Mouse (Mus musculus) neutrophil, adult 5-6 weeks (primary cell): Measurements from ENCODE around the gene Krt79. TPM values are rescaled to one million over a fixed set of nuclear protein-coding genes. Genes with fewer than 3 reads are reported as not detected.

Source experiments
- ATAC-seq: fragments of 151-379, 151-347 bp; 2 replicates; pipeline ENCODE4 v1.8.0; 2017; ENCODE audit warnings: mild to moderate bottlenecking, moderate TSS enrichment; ENCODE audit not compliant: insufficient number of reproducible peaks, poor library complexity, low FRiP score, severe bottlenecking; ENCODE audit errors: extremely low read depth
- total RNA-seq: library from RNA; stranded (forward); fragments of 200-1000 nt; gene quantifications from 2 replicates; pipeline ENCODE4 v1.2.3, GENCODE M21; 2017

The Krt79 gene
- total RNA-seq, 1 experiment from 2014 or later = not detected

- ATAC-seq = no peak
These were observed 1.8 kb upstream of the Krt79 start for GRCm38 (mm10) chr15:101941948-101942347.

DNA sequence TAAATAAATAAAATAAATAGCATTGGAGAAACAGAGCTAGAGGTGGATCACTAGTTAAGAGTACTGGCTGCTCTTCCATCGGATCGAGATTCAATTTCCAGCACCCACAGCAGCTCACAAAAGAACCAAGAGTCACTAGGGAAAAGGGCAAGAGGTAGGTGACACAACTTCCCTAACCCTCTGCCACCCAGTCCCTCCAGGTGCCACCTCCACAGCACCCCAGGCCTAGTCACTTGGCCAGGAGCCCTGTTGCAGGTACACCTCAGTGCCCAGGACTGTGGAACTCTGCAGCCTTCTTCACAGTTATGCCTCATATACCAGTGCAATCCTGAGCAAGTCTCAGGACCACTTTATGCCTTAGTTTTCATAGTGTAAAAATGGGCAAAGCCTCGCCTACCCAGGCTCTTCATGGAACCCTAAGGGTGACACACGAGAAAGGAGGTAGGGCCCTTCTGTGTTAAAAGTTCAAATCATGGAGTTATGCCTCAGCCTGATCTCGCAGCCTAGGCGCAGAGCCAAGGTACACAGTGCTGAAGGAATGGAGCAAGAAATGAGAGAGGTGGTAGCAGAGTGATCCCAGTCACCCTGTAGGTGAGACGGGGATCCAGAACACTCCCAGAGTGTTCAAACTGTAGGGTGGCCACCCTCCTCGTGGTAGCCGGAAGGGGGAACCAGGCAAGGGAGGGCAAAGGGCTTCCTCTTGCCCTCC, 1.4 kb downstream of the Krt79 start:
- ATAC-seq = no peak

DNA sequence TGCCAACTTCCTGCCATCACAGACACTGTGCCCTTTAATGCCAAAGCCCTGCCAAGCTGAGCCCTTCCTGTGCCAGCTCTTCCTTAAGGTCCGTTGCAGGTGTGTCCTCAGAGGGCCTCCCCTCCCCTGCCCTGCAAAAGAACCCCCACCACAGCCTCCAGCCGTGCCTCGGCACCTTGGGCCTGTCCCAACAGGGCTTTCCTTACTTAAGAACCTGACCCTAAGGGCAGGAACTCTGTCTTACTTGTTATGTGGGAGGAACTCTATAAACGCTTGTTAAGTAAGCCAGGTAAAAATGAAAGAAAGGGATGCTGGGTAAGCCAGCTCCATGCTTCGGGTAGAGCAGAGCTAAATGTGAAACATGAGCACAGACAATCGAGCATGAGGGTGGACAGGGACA, 7.1 kb downstream of the Krt79 start:
- ATAC-seq = no peak

- no peak for ATAC-seq
These were observed 10.5 kb downstream of the Krt79 start for GRCm38 (mm10) chr15:101929666-101930065.

DNA sequence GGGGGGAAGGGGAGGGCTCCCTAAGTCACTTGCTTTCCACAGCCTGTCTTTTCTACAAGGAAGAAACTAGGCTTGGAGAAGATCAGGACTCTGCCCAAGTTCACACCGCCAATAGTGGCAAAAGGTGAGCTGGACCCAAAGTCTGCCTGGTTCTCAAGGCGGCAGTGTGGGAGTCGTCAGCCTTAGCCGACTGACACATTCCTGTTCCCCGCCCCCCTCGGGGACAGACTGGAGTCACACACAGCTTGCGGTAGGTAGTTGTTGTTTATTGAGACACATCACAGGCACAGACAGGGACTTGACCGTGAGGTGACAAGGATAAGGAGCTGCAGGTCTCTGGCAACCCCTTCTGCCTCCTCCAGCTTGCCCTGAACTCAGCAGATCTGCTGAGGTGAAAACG, 11.0 kb downstream of the Krt79 start:
- ATAC-seq = no peak

DNA sequence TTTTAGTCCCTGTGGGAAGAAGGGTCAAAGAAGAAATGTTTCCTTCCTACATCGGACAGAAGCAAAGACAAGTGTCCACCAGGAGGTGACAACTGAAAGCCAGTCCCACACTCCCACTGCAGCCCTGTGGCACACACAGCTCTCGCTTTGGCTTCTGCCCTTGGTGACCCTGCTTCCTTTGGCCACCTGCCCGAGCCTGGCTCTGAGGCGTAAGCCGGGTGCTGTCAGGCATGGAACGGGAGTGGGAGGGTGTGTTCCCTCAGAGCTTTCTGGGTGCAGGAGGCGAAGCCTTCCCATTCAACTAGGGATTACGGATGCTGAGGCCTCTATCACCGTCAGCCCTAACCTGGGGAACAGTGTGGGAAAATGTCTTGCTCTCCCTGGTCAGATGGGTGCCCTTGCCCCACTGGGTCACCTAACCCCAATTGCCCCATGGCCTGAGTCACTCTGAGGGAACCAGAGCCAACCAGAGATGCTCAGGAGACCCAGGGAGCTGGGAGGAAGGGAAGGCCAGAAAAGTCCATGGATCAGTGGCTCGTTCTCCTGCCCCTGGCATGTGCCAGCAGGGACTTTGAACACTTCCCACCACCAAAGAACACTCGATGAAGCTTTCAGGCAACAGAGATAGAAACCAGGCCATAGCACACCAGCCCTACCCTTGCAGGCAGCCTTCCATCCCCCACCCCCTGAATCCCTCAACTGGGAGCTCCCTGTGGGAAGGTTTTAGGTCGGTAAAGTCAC, 12.6 kb downstream of the Krt79 start:
- no peak for ATAC-seq

GRCm38 (mm10) chr15:101925041-101925440, 15.1 kb downstream of the Krt79 start:
- no peak for ATAC-seq

DNA sequence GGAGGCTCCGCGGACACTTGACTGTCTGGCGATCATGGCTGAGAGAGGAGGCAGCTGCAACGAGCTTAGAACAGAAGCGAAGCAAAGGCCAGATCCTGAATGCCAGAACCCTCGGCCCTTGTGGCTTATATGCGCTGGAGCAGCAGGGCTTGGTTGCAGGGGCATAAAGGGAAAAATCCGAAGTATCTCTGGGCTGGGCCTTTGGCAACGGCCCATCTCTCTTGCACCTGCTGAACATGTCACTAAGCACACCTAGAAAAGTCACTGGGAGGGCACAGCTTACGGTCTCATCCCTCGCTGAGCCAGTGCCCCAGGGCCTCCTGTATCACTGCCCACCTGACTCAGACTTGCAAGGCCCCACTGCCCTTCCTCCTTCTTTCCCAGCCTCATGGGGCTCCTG, 15.5 kb downstream of the Krt79 start, which contains the start of gene Krt4:
TSS of gene Krt4 (minus strand) at position 101 of the 400 bp plus-strand sequence.
- ATAC-seq = no peak

- ATAC-seq = no peak
These were observed 17.8 kb downstream of the Krt79 start for GRCm38 (mm10) chr15:101922296-101922695.

DNA sequence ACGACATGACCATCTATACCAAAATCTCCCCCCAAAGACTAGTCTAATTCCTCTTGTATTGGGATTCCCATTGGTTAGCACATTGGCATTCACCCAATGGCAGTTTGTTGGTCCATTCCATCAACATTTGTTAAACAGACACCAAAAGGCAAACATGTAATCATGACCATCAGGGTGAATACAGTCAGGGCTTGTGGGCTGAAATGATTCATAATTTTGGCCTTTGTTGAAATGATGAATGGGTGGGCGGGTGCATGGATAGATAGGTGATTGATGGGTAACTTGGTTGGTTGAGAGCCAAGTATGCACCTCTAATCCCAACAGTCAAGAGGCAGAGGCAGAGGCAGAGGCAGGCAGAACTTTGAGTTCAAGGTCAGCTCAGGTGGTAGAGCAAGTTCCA, 24.1 kb downstream of the Krt79 start:
- no peak for ATAC-seq

GRCm38 (mm10) chr15:101904849-101905248, 35.3 kb downstream of the Krt79 start:
- no peak for ATAC-seq

DNA sequence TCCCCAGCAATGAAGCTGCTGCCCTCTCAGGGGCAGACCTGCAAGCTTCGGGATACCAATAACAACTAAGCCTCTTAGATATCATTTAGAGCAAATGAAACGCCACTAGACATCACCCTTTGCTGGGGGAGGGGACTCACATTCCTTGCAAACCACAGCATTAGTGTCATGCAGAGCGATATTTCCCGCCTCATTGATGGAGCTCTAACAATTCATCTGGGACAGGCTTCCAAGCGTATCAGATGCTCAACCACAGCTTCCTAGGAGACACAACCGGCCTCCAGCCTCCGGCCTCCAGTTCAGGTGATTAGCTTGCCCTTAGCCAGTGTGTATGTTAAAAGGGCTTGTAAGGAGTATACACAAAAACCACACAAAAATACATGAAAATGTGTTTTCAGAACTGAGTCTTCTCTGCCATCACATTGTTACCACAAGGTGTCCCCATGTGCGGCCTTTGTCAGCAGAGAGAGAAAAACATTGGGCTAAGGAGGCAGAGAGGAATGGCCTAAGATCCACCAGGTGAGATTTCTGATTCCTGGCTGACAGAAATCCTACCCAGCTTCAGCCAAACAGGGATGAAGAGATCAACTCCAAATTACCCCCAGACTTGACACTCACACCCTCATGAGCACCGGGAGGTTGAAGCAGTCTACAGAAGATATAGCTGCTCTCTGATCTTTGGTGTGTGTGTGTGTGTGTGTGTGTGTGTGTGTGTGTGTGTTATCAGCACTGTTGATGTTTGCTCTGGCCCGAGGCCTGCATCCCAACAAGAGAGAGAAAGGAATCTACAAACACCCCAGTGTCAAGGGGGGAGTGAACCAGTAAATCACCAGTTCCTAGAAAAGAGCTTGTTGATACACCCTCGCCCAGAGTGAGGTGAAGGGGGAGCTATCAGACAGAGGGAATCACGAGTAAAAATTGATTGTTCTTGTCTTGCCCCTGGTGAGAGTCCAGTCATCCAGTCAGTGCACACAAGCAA, 37.7 kb downstream of the Krt79 start:
- no peak for ATAC-seq

DNA sequence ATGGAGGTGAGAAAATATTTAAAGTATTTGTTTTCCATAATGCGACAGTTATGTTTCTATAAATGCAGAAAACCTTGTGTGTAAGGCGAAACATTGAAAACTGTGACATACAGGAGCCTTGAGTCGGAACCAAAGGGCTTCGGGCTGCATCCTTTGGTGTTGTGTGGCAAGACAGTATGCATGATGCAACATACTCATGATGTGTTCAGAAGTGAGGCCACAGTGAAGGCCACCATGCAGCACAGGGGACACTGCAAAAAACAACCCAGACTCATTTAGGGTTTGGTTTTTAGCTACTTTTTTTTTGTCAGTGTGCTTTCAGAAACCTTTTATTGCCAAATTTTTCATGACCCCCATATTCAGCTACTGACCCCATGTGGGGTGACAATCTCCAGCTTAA, 44.9 kb downstream of the Krt79 start:
- no peak for ATAC-seq

- no peak for ATAC-seq
These were observed 47.3 kb downstream of the Krt79 start, which contains the start of gene Krt76 for GRCm38 (mm10) chr15:101892820-101893219. Gene Krt76, minus strand, starts transcription at chr15:101892920.

- no peak for ATAC-seq
These were observed 60.3 kb downstream of the Krt79 start for GRCm38 (mm10) chr15:101879776-101880175.

Other genes starting within 250 kb of the Krt79 start
- 1.1 and 1.3 TPM in 2 replicates for gene Krt6a, start 246.0 kb downstream of the Krt79 start, total RNA-seq
- 0.23 TPM in 1 of 2 replicates, not detected in the other for gene Krt5, start 227.4 kb downstream of the Krt79 start, total RNA-seq
- gene Krt71, start 197.2 kb downstream of the Krt79 start, total RNA-seq = not detected in 2 replicates
- not detected in 2 replicates for gene Krt72, start 153.9 kb downstream of the Krt79 start, total RNA-seq
- gene Krt73, start 138.0 kb downstream of the Krt79 start, total RNA-seq = not detected in 2 replicates
- not detected in 2 replicates for gene Krt2, start 122.2 kb downstream of the Krt79 start, total RNA-seq
- gene Krt1, start 89.5 kb downstream of the Krt79 start, total RNA-seq = not detected in 2 replicates
- gene Krt77, start 70.6 kb downstream of the Krt79 start, total RNA-seq = not detected in 2 replicates
- not detected in 2 replicates for gene Krt76, start 47.4 kb downstream of the Krt79 start, total RNA-seq
- gene Krt4, start 15.6 kb downstream of the Krt79 start, total RNA-seq = 0.86 and 2.8 TPM in 2 replicates
- not detected in 2 replicates for gene Krt78, start 14.0 kb upstream of the Krt79 start, total RNA-seq
- gene Krt8, start 64.2 kb upstream of the Krt79 start, total RNA-seq = not detected in 2 replicates
- 0.37 and 1.0 TPM in 2 replicates for gene Krt18, start 87.9 kb upstream of the Krt79 start, total RNA-seq
- 186 and 190 TPM in 2 replicates for gene Eif4b, start 133.4 kb upstream of the Krt79 start, total RNA-seq
- 0.70 TPM in 1 of 2 replicates, not detected in the other for gene Tns2, start 160.1 kb upstream of the Krt79 start, total RNA-seq
- 47.0 and 56.1 TPM in 2 replicates for gene Spryd3, start 195.9 kb upstream of the Krt79 start, total RNA-seq
- 4.7 and 6.5 TPM in 2 replicates for gene Igfbp6, start 204.0 kb upstream of the Krt79 start, total RNA-seq
- 13.3 and 14.4 TPM in 2 replicates for gene Soat2, start 210.2 kb upstream of the Krt79 start, total RNA-seq